Mouse (Mus musculus) kidney, embryonic 16.5 days (tissue): ENCODE measurements around the gene Serpina16. TPM values are rescaled to one million over a fixed set of nuclear protein-coding genes. Genes with fewer than 3 reads are reported as not detected.

ENCODE experiments used
- ATAC-seq: fragments of 200-750 bp; cut with Nextera tagmentation; 2 replicates; pipeline ENCODE4 v1.8.0; 2017; ENCODE audit warnings: moderate TSS enrichment; ENCODE audit not compliant: low FRiP score, low TSS enrichment
- H3K27ac ChIP-seq: fragments of 300-500 bp; sonication (generic); 2 replicates; pipeline ENCODE4 v1.5.1; 2014; ENCODE audit warnings: low read length
- H3K27me3 ChIP-seq: fragments of 300-500 bp; sonication (generic); 2 replicates; pipeline ENCODE4 v1.6.1; 2014; ENCODE audit warnings: low read length, control low read depth, mixed read lengths; ENCODE audit not compliant: insufficient read depth
- H3K36me3 ChIP-seq: fragments of 300-500 bp; sonication (generic); 2 replicates; pipeline ENCODE4 v1.6.1; 2014; ENCODE audit warnings: low read length, control low read depth, mixed read lengths; ENCODE audit not compliant: insufficient read depth
- H3K4me1 ChIP-seq: fragments of 300-500 bp; sonication (generic); 2 replicates; pipeline ENCODE4 v1.6.1; 2014; ENCODE audit warnings: low read length, control low read depth, mixed read lengths; ENCODE audit not compliant: insufficient read depth
- H3K4me2 ChIP-seq: fragments of 300-500 bp; sonication (generic); replicated peaks from 2 replicates; pipeline ENCODE4 v1.6.1; 2014; ENCODE audit warnings: low read depth, low read length
- H3K4me3 ChIP-seq: fragments of 300-500 bp; sonication (generic); 2 replicates; pipeline ENCODE4 v1.5.1; 2014; ENCODE audit warnings: mild to moderate bottlenecking, low read length
- H3K9ac ChIP-seq: fragments of 300-500 bp; sonication (generic); replicated peaks from 2 replicates; pipeline ENCODE4 v1.6.1; 2014; ENCODE audit warnings: low read length
- H3K9me3 ChIP-seq: fragments of 300-500 bp; sonication (generic); 2 replicates; pipeline ENCODE4 v1.6.1; 2016; ENCODE audit warnings: low read length, control low read depth
- WGBS: fragments of 180-500 bp; shearing (Covaris S2); extraction: QIAGEN DNeasy Blood & Tissue Kit; methylation state at CpG from one replicate; pipeline ENCODE4 v1.1.7; 2014; 5-methylcytosine and 5-hydroxymethylcytosine counted together
- polyA plus RNA-seq: library from polyadenylated mRNA; unstranded; fragments of >200 nt; fragmentation: Nextera tagmentation; extraction: Ambion mirVana; gene quantifications from 2 replicates; pipeline ENCODE4 v1.2.1, GENCODE M21; 2015

The Serpina16 gene
- polyA plus RNA-seq, 1 experiment from 2014 or later: not detected

- Histone ChIP-seq H3K4me2 (no peak overlapping the region), H3K9ac (no peak overlapping the region), H3K9me3 (no peaks in the 10 kb centered on the region), H3K4me3 (no peak overlapping the region), H3K27ac (no peak overlapping the region), H3K27me3 (no peaks in the 10 kb centered on the region), H3K36me3 (no peaks in the 10 kb centered on the region), H3K4me1 (no peaks in the 10 kb centered on the region)
- 75% methylated on average over 5 of the region's 5 CpGs for WGBS
- no peak for ATAC-seq
Measured at GRCm38 (mm10) chr12:103660076-103660475, 15.9 kb downstream of the Serpina16 start.

DNA sequence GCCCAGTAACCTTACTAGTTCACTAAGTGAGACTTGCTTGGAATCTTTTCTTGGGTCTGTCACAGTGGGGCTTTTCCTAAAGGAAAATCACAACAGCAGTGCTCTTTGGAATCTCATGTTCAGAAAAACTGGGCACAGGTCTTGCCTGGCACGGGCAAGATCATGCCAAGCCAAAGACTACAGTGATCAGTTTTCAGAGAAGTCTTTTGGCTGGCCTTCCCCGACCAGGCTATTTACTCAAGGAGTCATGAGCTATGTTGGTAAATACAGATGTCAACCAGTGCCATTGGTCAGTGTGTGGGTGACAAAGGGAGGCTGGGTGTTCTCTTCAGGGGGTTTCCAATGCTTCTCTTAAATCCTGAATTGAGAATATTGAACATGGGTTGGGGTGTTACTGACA, 16.8 kb downstream of the Serpina16 start:
- H3K36me3 ChIP-seq: no peaks in the 10 kb centered on the region
- no peaks in the 10 kb centered on the region for H3K9me3 ChIP-seq
- no peak overlapping the region for H3K4me2 ChIP-seq
- H3K27me3 ChIP-seq: no peaks in the 10 kb centered on the region
- WGBS: 90% methylated on average over 2 of the region's 2 CpGs
- no peak overlapping the region for H3K9ac ChIP-seq
- no peak overlapping the region for H3K27ac ChIP-seq
- no peaks in the 10 kb centered on the region for H3K4me1 ChIP-seq
- no peak for ATAC-seq
- H3K4me3 ChIP-seq: no peak overlapping the region

DNA sequence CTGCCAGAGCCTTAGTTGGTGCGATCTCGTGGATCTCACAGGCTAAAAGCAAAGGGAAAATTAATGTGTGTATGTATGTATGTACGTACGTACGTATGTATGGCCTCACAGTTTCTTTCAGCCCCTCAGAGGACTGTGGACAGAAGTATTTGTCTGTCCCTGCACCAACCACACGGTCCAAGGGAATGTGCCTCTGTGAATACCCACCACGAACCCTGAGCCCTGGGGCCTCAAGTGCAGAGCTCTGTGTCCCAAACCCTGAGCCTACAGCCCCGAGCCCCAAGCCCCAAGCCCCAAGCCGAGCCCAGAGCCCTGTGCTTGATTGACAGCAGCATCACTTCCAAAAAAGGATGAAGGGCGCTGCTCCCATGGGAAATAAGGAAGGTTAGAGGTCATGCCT, 17.9 kb downstream of the Serpina16 start:
- ATAC-seq: no peak

DNA sequence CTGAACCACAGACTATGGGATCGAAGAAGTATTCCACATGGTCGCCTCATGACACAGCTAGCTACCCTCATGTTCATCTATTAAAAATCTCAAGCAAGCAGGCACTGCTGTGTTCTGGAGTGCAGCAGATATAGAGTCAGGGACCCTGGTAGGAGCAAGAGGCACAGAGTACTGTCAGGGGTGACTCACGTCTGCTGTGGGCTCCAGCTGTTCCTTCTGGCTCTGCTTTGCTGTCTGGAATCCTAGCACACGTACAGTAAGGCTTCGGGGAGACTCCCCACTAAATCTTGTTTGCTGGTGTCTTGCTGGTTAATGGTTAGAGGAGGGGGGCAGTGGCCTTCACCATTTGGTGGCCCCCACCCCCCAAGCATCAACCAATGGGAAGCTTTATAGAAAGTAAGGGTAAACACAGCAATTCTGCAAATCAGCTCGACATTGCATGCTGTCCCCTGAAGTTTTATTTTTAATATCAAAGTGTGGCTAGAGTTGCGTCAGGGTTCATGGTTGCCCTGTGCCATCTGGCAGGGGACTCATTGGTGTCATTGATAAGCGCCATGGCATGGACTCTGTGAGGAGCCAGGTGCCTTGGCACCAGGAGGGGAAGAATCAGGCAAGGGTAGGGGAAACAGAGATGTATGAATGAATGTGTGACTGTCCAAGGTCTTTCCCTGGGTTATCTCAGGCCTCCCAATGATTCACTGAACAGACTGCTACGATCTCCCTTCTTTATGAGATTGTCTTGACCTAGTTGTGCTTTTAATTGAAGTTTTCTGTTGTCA, 18.9 kb downstream of the Serpina16 start, which contains the start of gene Serpina6:
TSS of gene Serpina6 (minus strand) at position 365 of the 779 bp plus-strand sequence.
- ATAC-seq: no peak
- no peaks in the 10 kb centered on the region for H3K9me3 ChIP-seq
- WGBS: 69% methylated on average over 9 of the region's 9 CpGs
- H3K27me3 ChIP-seq: no peaks in the 10 kb centered on the region
- no peak within 1 kb of the TSS for H3K27ac ChIP-seq
- no peak within 1 kb of the TSS for H3K4me3 ChIP-seq
- H3K36me3 ChIP-seq: no peaks in the 10 kb centered on the region
- H3K4me2 ChIP-seq: no peak within 1 kb of the TSS
- H3K9ac ChIP-seq: no peak within 1 kb of the TSS
- H3K4me1 ChIP-seq: no peaks in the 10 kb centered on the region

More for the DNA sequence above, 17.9 kb downstream of the Serpina16 start:
- WGBS: 84% methylated on average over 10 of the region's 10 CpGs
- Histone ChIP-seq H3K4me2 (no peak overlapping the region), H3K36me3 (no peaks in the 10 kb centered on the region), H3K27me3 (no peaks in the 10 kb centered on the region), H3K9ac (no peak overlapping the region), H3K4me3 (no peak overlapping the region), H3K27ac (no peak overlapping the region), H3K9me3 (no peaks in the 10 kb centered on the region), H3K4me1 (no peaks in the 10 kb centered on the region)

DNA sequence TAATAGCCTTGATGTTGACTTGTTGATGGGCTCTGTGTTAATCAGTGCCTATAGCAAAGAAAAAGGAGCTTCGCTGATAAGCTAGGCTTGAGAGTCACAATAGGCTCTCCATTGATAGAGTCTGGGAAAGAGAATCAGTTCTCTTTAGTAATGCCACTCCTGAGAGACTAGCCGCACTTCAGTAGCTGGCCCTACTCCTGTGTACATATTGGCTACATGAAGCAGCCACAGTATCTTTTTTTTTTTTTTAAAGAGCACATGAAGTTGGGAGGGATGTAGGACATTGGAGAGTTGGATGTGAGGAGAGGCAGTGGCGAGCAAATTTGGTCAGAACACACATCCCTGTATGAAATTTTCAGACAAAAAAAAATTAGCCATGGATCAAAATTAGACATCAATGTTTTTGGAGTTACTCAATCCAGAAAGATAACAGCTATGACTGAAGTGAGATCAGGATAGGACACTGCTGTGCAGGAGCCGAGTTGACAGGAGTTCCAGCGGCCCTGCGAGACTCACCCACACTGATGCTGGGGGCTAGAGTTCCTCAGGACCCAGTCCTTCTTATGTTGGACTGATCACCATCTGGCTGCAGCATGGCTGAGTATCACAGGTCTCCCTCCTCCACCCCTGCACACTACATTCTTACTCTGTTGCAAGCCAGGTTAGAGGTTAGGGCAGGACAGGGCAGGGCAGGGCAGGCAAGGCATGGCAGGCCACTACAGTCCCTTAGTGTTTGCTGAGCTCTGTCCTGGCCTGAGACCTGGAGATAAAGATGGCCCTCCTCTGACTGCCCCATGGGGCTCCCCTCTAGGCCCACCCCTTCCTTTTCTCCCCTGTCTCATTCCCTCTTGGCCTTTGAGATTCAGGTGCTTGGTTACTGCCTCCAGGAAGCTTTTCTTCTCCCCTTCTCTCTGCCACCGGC, 20.6 kb downstream of the Serpina16 start:
- no peak overlapping the region for H3K9ac ChIP-seq
- no peaks in the 10 kb centered on the region for H3K4me1 ChIP-seq
- no peaks in the 10 kb centered on the region for H3K9me3 ChIP-seq
- WGBS: 88% methylated on average over 7 of the region's 7 CpGs
- no peaks in the 10 kb centered on the region for H3K36me3 ChIP-seq
- H3K4me3 ChIP-seq: no peak overlapping the region
- no peak for ATAC-seq
- no peaks in the 10 kb centered on the region for H3K27me3 ChIP-seq
- H3K4me2 ChIP-seq: no peak overlapping the region
- no peak overlapping the region for H3K27ac ChIP-seq

- no peaks in the 10 kb centered on the region for H3K36me3 ChIP-seq
- H3K27me3 ChIP-seq: no peaks in the 10 kb centered on the region
- no peaks in the 10 kb centered on the region for H3K4me1 ChIP-seq
- no peak overlapping the region for H3K4me2 ChIP-seq
- H3K9me3 ChIP-seq: no peaks in the 10 kb centered on the region
- no peak overlapping the region for H3K9ac ChIP-seq
- H3K27ac ChIP-seq: no peak overlapping the region
- ATAC-seq: no peak
- WGBS: 100% methylated on average over 2 of the region's 2 CpGs
- H3K4me3 ChIP-seq: no peak overlapping the region
Measured at GRCm38 (mm10) chr12:103653836-103654235, 22.1 kb downstream of the Serpina16 start.

DNA sequence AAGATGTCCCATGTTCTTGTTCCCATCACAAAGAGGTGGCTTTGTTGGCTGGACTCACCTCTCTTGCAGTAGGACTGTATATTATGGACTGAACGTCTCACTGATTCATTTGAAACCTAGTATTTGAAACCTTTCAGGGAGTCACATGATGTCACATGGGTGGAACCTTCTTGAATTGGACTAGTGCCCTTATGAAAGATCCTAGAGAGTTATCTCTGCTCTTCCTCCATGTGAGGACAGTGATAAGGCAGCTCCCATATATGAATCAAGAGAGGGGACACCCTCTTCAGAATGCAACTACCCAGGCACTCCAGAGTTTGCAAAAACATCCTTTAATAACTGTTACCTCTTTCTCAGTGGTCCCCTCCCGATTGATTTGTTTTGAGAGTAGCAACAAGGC, 29.6 kb downstream of the Serpina16 start:
- no peaks in the 10 kb centered on the region for H3K9me3 ChIP-seq
- H3K4me2 ChIP-seq: no peak overlapping the region
- H3K9ac ChIP-seq: no peak overlapping the region
- ATAC-seq: no peak
- no peaks in the 10 kb centered on the region for H3K4me1 ChIP-seq
- H3K36me3 ChIP-seq: no peaks in the 10 kb centered on the region
- 64% methylated on average over 2 of the region's 2 CpGs for WGBS
- no peaks in the 10 kb centered on the region for H3K27me3 ChIP-seq
- no peak overlapping the region for H3K4me3 ChIP-seq
- no peak overlapping the region for H3K27ac ChIP-seq

GRCm38 (mm10) chr12:103644601-103645000, 31.3 kb downstream of the Serpina16 start:
- Histone ChIP-seq H3K4me2 (no peak overlapping the region), H3K27me3 (no peaks in the 10 kb centered on the region), H3K27ac (no peak overlapping the region), H3K36me3 (no peaks in the 10 kb centered on the region), H3K9me3 (no peaks in the 10 kb centered on the region), H3K4me1 (no peaks in the 10 kb centered on the region), H3K4me3 (no peak overlapping the region), H3K9ac (no peak overlapping the region)
- no peak for ATAC-seq
- 42% methylated on average over 5 of the region's 5 CpGs for WGBS

GRCm38 (mm10) chr12:103643818-103644217, 32.1 kb downstream of the Serpina16 start:
- Histone ChIP-seq H3K4me3 (no peak overlapping the region), H3K9me3 (no peaks in the 10 kb centered on the region), H3K4me1 (no peaks in the 10 kb centered on the region), H3K27me3 (no peaks in the 10 kb centered on the region), H3K36me3 (no peaks in the 10 kb centered on the region), H3K9ac (no peak overlapping the region), H3K4me2 (no peak overlapping the region), H3K27ac (no peak overlapping the region)
- WGBS: 88% methylated on average over 3 of the region's 3 CpGs
- no peak for ATAC-seq

GRCm38 (mm10) chr12:103643336-103643735, 32.6 kb downstream of the Serpina16 start:
- no peak overlapping the region for H3K27ac ChIP-seq
- no peak overlapping the region for H3K9ac ChIP-seq
- H3K9me3 ChIP-seq: no peaks in the 10 kb centered on the region
- H3K4me1 ChIP-seq: no peaks in the 10 kb centered on the region
- 0% methylated on average over 2 of the region's 2 CpGs for WGBS
- H3K36me3 ChIP-seq: no peaks in the 10 kb centered on the region
- H3K4me2 ChIP-seq: no peak overlapping the region
- no peak overlapping the region for H3K4me3 ChIP-seq
- H3K27me3 ChIP-seq: no peaks in the 10 kb centered on the region
- peak; percentile 51; the same call in 1 of the 2 replicates for ATAC-seq
